ENCODE assay signal across 10 mouse cellular contexts in genomic region chr5:123277342-123277701, GRCm38 (mm10). TPM values are rescaled to one million over a fixed set of nuclear protein-coding genes. Genes with fewer than 3 reads are reported as not detected.
A peak's percentile ranks its signal among the peaks of the same experiment; 100 is the strongest.
DNase-seq lines count a peak whose midpoint lies in the region; ATAC-seq lines count a peak whose summit lies in the region.
"Had no signal": no experiment of that assay in that cellular context is flagged by ENCODE, and none has a peak within 500 bp of the region (broad histone marks: within the 10 kb centered on the region; RNA-seq: fewer than 3 reads in every experiment).

No protein-coding gene starts in this region.

- no peak overlapping the region for H3K9ac ChIP-seq in midbrain, embryonic 11.5 days (ENCODE audit: low read length)
- no peak overlapping the region for H3K9ac ChIP-seq in lung, embryonic 16.5 days (ENCODE audit: low read length)
- H3K9ac ChIP-seq in heart, embryonic 11.5 days (ENCODE audit: low read depth, low read length) = no peak overlapping the region

- H3K4me3 ChIP-seq in midbrain, embryonic 11.5 days (ENCODE audit: low read depth, low read length) = no peak overlapping the region
- no peak overlapping the region for H3K4me3 ChIP-seq in midbrain, embryonic 10.5 days
- no peak overlapping the region for H3K4me3 ChIP-seq in lung, embryonic 16.5 days (ENCODE audit: low read length)
- no peak overlapping the region for H3K4me3 ChIP-seq in heart, embryonic 11.5 days (ENCODE audit: low read depth, low read length)

- H3K4me2 ChIP-seq in midbrain, embryonic 11.5 days = no peak overlapping the region
- H3K4me2 ChIP-seq in lung, embryonic 16.5 days (ENCODE audit: low read depth, low read length) = no peak overlapping the region
- no peak overlapping the region for H3K4me2 ChIP-seq in heart, embryonic 11.5 days

- H3K27me3 ChIP-seq in midbrain, embryonic 11.5 days (ENCODE audit: control insufficient read depth, insufficient read depth, low read length) = no peaks in the 10 kb centered on the region
- no peaks in the 10 kb centered on the region for H3K27me3 ChIP-seq in midbrain, embryonic 10.5 days (ENCODE audit: low read depth, poor library complexity, severe bottlenecking)
- H3K27me3 ChIP-seq in lung, embryonic 16.5 days (ENCODE audit: control insufficient read depth, insufficient read depth, low read depth, low read length) = no peaks in the 10 kb centered on the region
- H3K27me3 ChIP-seq in heart, embryonic 11.5 days (ENCODE audit: control insufficient read depth, insufficient read depth, low read length) = no peaks in the 10 kb centered on the region

- H3K36me3 ChIP-seq in midbrain, embryonic 11.5 days (ENCODE audit: control insufficient read depth, insufficient read depth, low read length) = no peaks in the 10 kb centered on the region
- H3K36me3 ChIP-seq in midbrain, embryonic 10.5 days = no peaks in the 10 kb centered on the region
- no peaks in the 10 kb centered on the region for H3K36me3 ChIP-seq in lung, embryonic 16.5 days (ENCODE audit: control insufficient read depth, insufficient read depth, low read length)
- H3K36me3 ChIP-seq in heart, embryonic 11.5 days (ENCODE audit: control insufficient read depth, insufficient read depth, low read length) = no peaks in the 10 kb centered on the region

- peaks cover 9% of the 10 kb centered on the region for H3K4me1 ChIP-seq in midbrain, embryonic 11.5 days (ENCODE audit: control insufficient read depth, insufficient read depth, low read length)
- peaks cover 28% of the 10 kb centered on the region for H3K4me1 ChIP-seq in midbrain, embryonic 10.5 days
- peaks cover 5% of the 10 kb centered on the region; the same call in 1 of the 2 replicates for H3K4me1 ChIP-seq in lung, embryonic 16.5 days (replicated peaks; ENCODE audit: control insufficient read depth, insufficient read depth, low read length)
- H3K4me1 ChIP-seq in heart, embryonic 11.5 days (ENCODE audit: control insufficient read depth, insufficient read depth, low read length) = no peaks in the 10 kb centered on the region

- peak; percentile 71 to 77 for DNase-seq in cerebellum, postnatal 10 days
- no peak for DNase-seq in cerebellum, adult 18-20 months
- peak; percentile 81 for DNase-seq in midbrain, embryonic 11.5 days (ENCODE audit: low spot score, missing footprints)
- DNase-seq in midbrain, embryonic 10.5 days (ENCODE audit: low spot score) = no peak
- no peak for DNase-seq in c-Kit-positive CD71-positive TER-119-positive erythroid progenitor cells, embryonic 14.5 days (ENCODE audit: low spot score)
- no peak for DNase-seq in layer of hippocampus, adult 9-10 months (ENCODE audit: low spot score)
- DNase-seq: B cell, adult 2 months; kidney, adult 18-20 months had no signal

- no peaks in the 10 kb centered on the region for H3K9me3 ChIP-seq in midbrain, embryonic 11.5 days (ENCODE audit: control insufficient read depth, low read length)
- H3K9me3 ChIP-seq in midbrain, embryonic 10.5 days (replicated peaks) = no peaks in the 10 kb centered on the region
- no peaks in the 10 kb centered on the region for H3K9me3 ChIP-seq in lung, embryonic 16.5 days (ENCODE audit: control insufficient read depth, low read length)
- H3K9me3 ChIP-seq in heart, embryonic 11.5 days (replicated peaks; ENCODE audit: control insufficient read depth, low read length) = no peaks in the 10 kb centered on the region

- H3K27ac ChIP-seq in midbrain, embryonic 11.5 days (ENCODE audit: low read depth, low read length) = no peak overlapping the region
- H3K27ac ChIP-seq in midbrain, embryonic 10.5 days (replicated peaks) = no peak overlapping the region
- H3K27ac ChIP-seq in lung, embryonic 16.5 days (ENCODE audit: low read length) = peak overlapping the region; percentile 79
- H3K27ac ChIP-seq in heart, embryonic 11.5 days (ENCODE audit: low read depth, low read length) = no peak overlapping the region

- 61% methylated on average over 7 of the region's 7 CpGs for WGBS in midbrain, embryonic 11.5 days
- 71% methylated on average over 7 of the region's 7 CpGs for whole genome bisulfite sequencing in midbrain, embryonic 10.5 days
- 35% methylated on average over 7 of the region's 7 CpGs for WGBS in lung, embryonic 16.5 days
- WGBS in heart, embryonic 11.5 days (ENCODE audit: insufficient replicate concordance) = 65% methylated on average over 7 of the region's 7 CpGs

- ATAC-seq in midbrain, embryonic 11.5 days (ENCODE audit: low FRiP score) = no peak
- peak; percentile 90 for ATAC-seq in lung, embryonic 16.5 days (ENCODE audit: low read depth)
- no peak for ATAC-seq in heart, embryonic 11.5 days (replicated peaks; ENCODE audit: insufficient number of reproducible peaks, low FRiP score, low TSS enrichment)

RNA-seq across cellular contexts. Expression of gene Wdr66, which starts 25.4 kb away (rescaled TPM):
- polyA plus RNA-seq in midbrain, embryonic 11.5 days (2014; fragmentation: Nextera tagmentation; extraction: Ambion mirVana) = 4.7 and 5.5 TPM in 2 replicates
- 7.6 and 10.7 TPM in 2 replicates for polyA plus RNA-seq in midbrain, embryonic 10.5 days (2016; fragmentation: Nextera tagmentation; extraction: Ambion mirVana)
- polyA plus RNA-seq in lung, embryonic 16.5 days (2015; fragmentation: Nextera tagmentation; extraction: Ambion mirVana) = 1.3 and 1.5 TPM in 2 replicates
- polyA plus RNA-seq in heart, embryonic 11.5 days (2014; fragmentation: Nextera tagmentation; extraction: Ambion mirVana) = 0.32 and 0.64 TPM in 2 replicates

Comparison
In these comparisons a context has a peak if more than half of its experiments do, and no peak if none do; other contexts are left out.
1. DNase-seq: peak in cerebellum, postnatal 10 days (2 of 2) and midbrain, embryonic 11.5 days (single experiment); none in cerebellum, adult 18-20 months (0 of 2), midbrain, embryonic 10.5 days (single experiment), c-Kit-positive CD71-positive TER-119-positive erythroid progenitor cells, embryonic 14.5 days (single experiment) and layer of hippocampus, adult 9-10 months (single experiment).